Mouse (Mus musculus) kidney, postnatal 14 days (tissue): ENCODE data around the gene Gramd1a.

Source experiments
- DNase-seq: peaks from one replicate; pipeline ENCODE4 v3.0.0; 2022; ENCODE audit warnings: mixed read lengths

The Gramd1a gene

GRCm38 (mm10) chr7:31119556-31119955 is 36.1 kb downstream of the Gramd1a start:
- no peak for DNase-seq

GRCm38 (mm10) chr7:31118486-31118885 is 37.2 kb downstream of the Gramd1a start:
- DNase-seq = peak; percentile 53

- DNase-seq = no peak
Observed at GRCm38 (mm10) chr7:31117465-31117864, 38.2 kb downstream of the Gramd1a start.

GRCm38 (mm10) chr7:31116721-31117145 is 39.0 kb downstream of the Gramd1a start:
- DNase-seq = no peak

GRCm38 (mm10) chr7:31115587-31116043 is 40.1 kb downstream of the Gramd1a start:
- peak; percentile 91 for DNase-seq

- DNase-seq = peak; percentile 91
Observed at GRCm38 (mm10) chr7:31115182-31115581, 40.5 kb downstream of the Gramd1a start, which contains the start of gene Hpn. Hpn (minus strand) TSS chr7:31115290.

GRCm38 (mm10) chr7:31114646-31115045 is 41.0 kb downstream of the Gramd1a start:
- peak; percentile 73 for DNase-seq

- DNase-seq = peak; percentile 66
Observed at GRCm38 (mm10) chr7:31113800-31114199, 41.9 kb downstream of the Gramd1a start.

GRCm38 (mm10) chr7:31112036-31112435 is 43.7 kb downstream of the Gramd1a start:
- DNase-seq = peak; percentile 49

GRCm38 (mm10) chr7:31110861-31111385 is 44.8 kb downstream of the Gramd1a start:
- no peak for DNase-seq

- DNase-seq = no peak
Observed at GRCm38 (mm10) chr7:31109796-31110195, 45.9 kb downstream of the Gramd1a start.

- DNase-seq = peak; percentile 85
Observed at GRCm38 (mm10) chr7:31109091-31109490, 46.6 kb downstream of the Gramd1a start.

- DNase-seq = no peak
Observed at GRCm38 (mm10) chr7:31107781-31108180, 47.9 kb downstream of the Gramd1a start.

- DNase-seq = no peak
Observed at GRCm38 (mm10) chr7:31106166-31106565, 49.5 kb downstream of the Gramd1a start.

- DNase-seq = peak; percentile 67
Observed at GRCm38 (mm10) chr7:31105061-31105768, 50.5 kb downstream of the Gramd1a start.

- DNase-seq = no peak
Observed at GRCm38 (mm10) chr7:31100786-31101185, 54.9 kb downstream of the Gramd1a start.

- no peak for DNase-seq
Observed at GRCm38 (mm10) chr7:31099612-31099982, 56.1 kb downstream of the Gramd1a start.

- DNase-seq = no peak
Observed at GRCm38 (mm10) chr7:31098697-31099611, 56.7 kb downstream of the Gramd1a start.

GRCm38 (mm10) chr7:31097583-31098248 is 58.0 kb downstream of the Gramd1a start:
- DNase-seq = peak; percentile 94

GRCm38 (mm10) chr7:31096892-31097564 is 58.7 kb downstream of the Gramd1a start:
- no peak for DNase-seq

GRCm38 (mm10) chr7:31094774-31095501 is 60.8 kb downstream of the Gramd1a start:
- no peak for DNase-seq
